Mouse (Mus musculus) lung, postnatal 0 days (tissue): ENCODE data around the gene Poc1a. TPM values are rescaled to one million over a fixed set of nuclear protein-coding genes. Genes with fewer than 3 reads are reported as not detected.

Experiments used
- ATAC-seq: fragments of 200-750 bp; cut with Nextera tagmentation; 2 replicates; pipeline ENCODE4 v1.8.0; 2017; ENCODE audit warnings: moderate library complexity
- DNase-seq: peaks from one replicate; pipeline ENCODE4 v3.0.0-alpha.2; 2016; ENCODE audit warnings: low spot score
- H3K27ac ChIP-seq: fragments of 300-500 bp; sonication (generic); 2 replicates; pipeline ENCODE4 v1.5.1; 2014; ENCODE audit warnings: antibody characterized with exemption, mild to moderate bottlenecking, low read length, mixed read lengths
- H3K27me3 ChIP-seq: fragments of 300-500 bp; sonication (generic); replicated peaks from 2 replicates; pipeline ENCODE4 v1.6.1; 2014; ENCODE audit warnings: low read length, mixed read lengths; ENCODE audit not compliant: insufficient read depth
- H3K36me3 ChIP-seq: fragments of 300-500 bp; sonication (generic); 2 replicates; pipeline ENCODE4 v1.6.1; 2014; ENCODE audit warnings: low read length, mixed read lengths; ENCODE audit not compliant: insufficient read depth
- H3K4me1 ChIP-seq: fragments of 300-500 bp; sonication (generic); 2 replicates; pipeline ENCODE4 v1.6.1; 2014; ENCODE audit warnings: antibody characterized with exemption, low read depth, low read length, mixed read lengths; ENCODE audit not compliant: insufficient read depth
- H3K4me2 ChIP-seq: fragments of 300-500 bp; sonication (generic); replicated peaks from 2 replicates; pipeline ENCODE4 v1.6.1; 2014; ENCODE audit warnings: low read depth, mild to moderate bottlenecking, low read length, moderate library complexity, mixed read lengths
- H3K4me3 ChIP-seq: fragments of 300-500 bp; sonication (generic); 2 replicates; pipeline ENCODE4 v1.5.1; 2014; ENCODE audit warnings: low read depth, low read length
- H3K9ac ChIP-seq: fragments of 300-500 bp; sonication (generic); replicated peaks from 2 replicates; pipeline ENCODE4 v1.6.1; 2014; ENCODE audit warnings: low read depth, mild to moderate bottlenecking
- H3K9me3 ChIP-seq: fragments of 300-500 bp; sonication (generic); 2 replicates; pipeline ENCODE4 v1.6.1; 2016; ENCODE audit warnings: low read length, mixed read lengths
- CTCF ChIP-seq: IDR thresholded peaks from 2 replicates; pipeline ENCODE4 v1.5.1; 2016; ENCODE audit warnings: antibody characterized with exemption, mild to moderate bottlenecking
- EP300 ChIP-seq: IDR thresholded peaks from 2 replicates; pipeline ENCODE4 v1.6.1; 2016; ENCODE audit warnings: antibody characterized with exemption, mild to moderate bottlenecking, control low read depth
- WGBS: fragments of 180-500 bp; shearing (Covaris S2); extraction: QIAGEN DNeasy Blood & Tissue Kit; methylation state at CpG from one replicate; pipeline ENCODE4 v1.1.7; 2014; 5-methylcytosine and 5-hydroxymethylcytosine counted together
- polyA plus RNA-seq: library from polyadenylated mRNA; unstranded; fragments of >200 nt; fragmentation: Nextera tagmentation; extraction: Ambion mirVana; gene quantifications from 2 replicates; pipeline ENCODE4 v1.2.1, GENCODE M21; 2015

The Poc1a gene
- polyA plus RNA-seq, 1 experiment from 2014 or later, result 9.9 TPM

- ATAC-seq (no peak), DNase-seq (peak; percentile 48)
- no peak for TF ChIP-seq EP300
- TF ChIP-seq CTCF, result peak; percentile 8; the same call in 1 of the 2 replicates
- H3K36me3 ChIP-seq, result no peaks in the 10 kb centered on the region
- peaks cover 7% of the 10 kb centered on the region; the same call in 1 of the 2 replicates for H3K4me1 ChIP-seq
- peak overlapping the region; percentile 87 for H3K27ac ChIP-seq
- H3K4me2 ChIP-seq, result no peak overlapping the region
- WGBS, result 63% methylated on average over 5 of the region's 5 CpGs
- H3K27me3 ChIP-seq, result no peaks in the 10 kb centered on the region
- no peaks in the 10 kb centered on the region for H3K9me3 ChIP-seq
- H3K9ac ChIP-seq, result no peak overlapping the region
- no peak overlapping the region for H3K4me3 ChIP-seq
Measured at GRCm38 (mm10) chr9:106328772-106329511, 48.1 kb downstream of the Poc1a start.

- no peak overlapping the region for H3K9ac ChIP-seq
- DNase-seq (no peak), ATAC-seq (no peak)
- no peaks in the 10 kb centered on the region for H3K36me3 ChIP-seq
- H3K9me3 ChIP-seq, result no peaks in the 10 kb centered on the region
- H3K4me3 ChIP-seq, result no peak overlapping the region
- H3K27me3 ChIP-seq, result no peaks in the 10 kb centered on the region
- H3K4me2 ChIP-seq, result no peak overlapping the region
- peaks cover 3% of the 10 kb centered on the region; the same call in 1 of the 2 replicates for H3K4me1 ChIP-seq
- no peak overlapping the region for H3K27ac ChIP-seq
- WGBS, result 67% methylated on average over 3 of the region's 3 CpGs
- TF ChIP-seq CTCF (no peak), EP300 (no peak)
Measured at GRCm38 (mm10) chr9:106332746-106333145, 51.9 kb downstream of the Poc1a start.

GRCm38 (mm10) chr9:106337620-106338019, 56.8 kb downstream of the Poc1a start:
- no peak overlapping the region for H3K4me2 ChIP-seq
- DNase-seq (no peak), ATAC-seq (no peak)
- no peak overlapping the region for H3K9ac ChIP-seq
- H3K4me3 ChIP-seq, result no peak overlapping the region
- TF ChIP-seq EP300 (no peak), CTCF (no peak)
- H3K27me3 ChIP-seq, result no peaks in the 10 kb centered on the region
- peak overlapping the region; percentile 2; the same call in 1 of the 2 replicates for H3K27ac ChIP-seq
- H3K9me3 ChIP-seq, result no peaks in the 10 kb centered on the region
- peaks cover 4% of the 10 kb centered on the region; the same call in 1 of the 2 replicates for H3K4me1 ChIP-seq
- H3K36me3 ChIP-seq, result no peaks in the 10 kb centered on the region
- 75% methylated on average over 9 of the region's 9 CpGs for whole genome bisulfite sequencing

GRCm38 (mm10) chr9:106338462-106339172, 57.8 kb downstream of the Poc1a start:
- H3K27ac ChIP-seq, result peak overlapping the region; percentile 9; the same call in 1 of the 2 replicates
- DNase-seq (peak; percentile 51), ATAC-seq (peak; percentile 45)
- no peak for TF ChIP-seq EP300
- no peak for TF ChIP-seq CTCF
- no peaks in the 10 kb centered on the region for H3K27me3 ChIP-seq
- WGBS, result 33% methylated on average over 10 of the region's 10 CpGs
- H3K9me3 ChIP-seq, result no peaks in the 10 kb centered on the region
- peaks cover 4% of the 10 kb centered on the region; the same call in 1 of the 2 replicates for H3K4me1 ChIP-seq
- no peak overlapping the region for H3K9ac ChIP-seq
- H3K36me3 ChIP-seq, result no peaks in the 10 kb centered on the region
- H3K4me2 ChIP-seq, result no peak overlapping the region
- H3K4me3 ChIP-seq, result no peak overlapping the region

GRCm38 (mm10) chr9:106339173-106339558, 58.3 kb downstream of the Poc1a start:
- ATAC-seq, result no peak
- Histone ChIP-seq H3K27ac (peak overlapping the region; percentile 9; the same call in 1 of the 2 replicates), H3K4me3 (no peak overlapping the region), H3K36me3 (no peaks in the 10 kb centered on the region), H3K4me1 (peaks cover 4% of the 10 kb centered on the region; the same call in 1 of the 2 replicates), H3K9ac (no peak overlapping the region), H3K9me3 (no peaks in the 10 kb centered on the region), H3K27me3 (no peaks in the 10 kb centered on the region), H3K4me2 (no peak overlapping the region)
- TF ChIP-seq EP300 (no peak), CTCF (no peak)
- no peak for DNase-seq
- 56% methylated on average over 6 of the region's 6 CpGs for WGBS

- no peak for TF ChIP-seq CTCF
- TF ChIP-seq EP300, result no peak
- Histone ChIP-seq H3K27ac (no peak overlapping the region), H3K4me2 (no peak overlapping the region), H3K27me3 (no peaks in the 10 kb centered on the region), H3K9ac (no peak overlapping the region), H3K4me3 (no peak overlapping the region), H3K36me3 (no peaks in the 10 kb centered on the region), H3K4me1 (peaks cover 4% of the 10 kb centered on the region; the same call in 1 of the 2 replicates), H3K9me3 (no peaks in the 10 kb centered on the region)
- ATAC-seq (no peak), DNase-seq (no peak)
- 83% methylated on average over 4 of the region's 4 CpGs for WGBS
Measured at GRCm38 (mm10) chr9:106339730-106340129, 58.9 kb downstream of the Poc1a start.
